Comparison of ENCODE assay signal across 12 mouse cellular contexts in genomic region chr12:84063228-84063627, GRCm38 (mm10). TPM values are rescaled to one million over a fixed set of nuclear protein-coding genes. Genes with fewer than 3 reads are reported as not detected.
DNase-seq lines count a peak whose midpoint lies in the region; ATAC-seq and TF ChIP-seq lines count a peak whose summit lies in the region.
"Had no signal": no experiment of that assay in that cellular context is flagged by ENCODE, and none has a peak within 500 bp of the region (broad histone marks: within the 10 kb centered on the region; RNA-seq: fewer than 3 reads in every experiment).

No protein-coding gene starts in this region.

- no peaks in the 10 kb centered on the region for H3K4me1 ChIP-seq in forebrain, postnatal 0 days (ENCODE audit: insufficient read depth)
- H3K4me1 ChIP-seq in forebrain, embryonic 11.5 days (replicated peaks; ENCODE audit: control insufficient read depth, insufficient read depth, low read length), result no peaks in the 10 kb centered on the region
- H3K4me1 ChIP-seq in liver, adult 2 months (ENCODE audit: control insufficient read depth, insufficient read depth, low read length), result no peaks in the 10 kb centered on the region
- H3K4me1 ChIP-seq in liver, embryonic 12.5 days, result no peaks in the 10 kb centered on the region
- H3K4me1 ChIP-seq in embryonic facial prominence, embryonic 10.5 days, result no peaks in the 10 kb centered on the region

- no peak overlapping the region for H3K4me3 ChIP-seq in forebrain, postnatal 0 days (ENCODE audit: low read depth, low read length)
- no peak overlapping the region for H3K4me3 ChIP-seq in forebrain, embryonic 11.5 days (ENCODE audit: low read depth, low read length)
- H3K4me3 ChIP-seq in liver, adult 2 months (ENCODE audit: insufficient read depth, low read depth, low read length), result no peak overlapping the region
- H3K4me3 ChIP-seq in liver, embryonic 12.5 days, result no peak overlapping the region
- no peak overlapping the region for H3K4me3 ChIP-seq in embryonic facial prominence, embryonic 10.5 days

- H3K4me2 ChIP-seq in forebrain, postnatal 0 days (ENCODE audit: low read depth), result no peak overlapping the region
- H3K4me2 ChIP-seq in forebrain, embryonic 11.5 days (ENCODE audit: low read depth, low read length, severe bottlenecking), result no peak overlapping the region
- no peak overlapping the region for H3K4me2 ChIP-seq in liver, embryonic 12.5 days

- H3K9me3 ChIP-seq in forebrain, postnatal 0 days (ENCODE audit: low read length), result no peaks in the 10 kb centered on the region
- H3K9me3 ChIP-seq in forebrain, embryonic 11.5 days (ENCODE audit: control insufficient read depth, low read length), result no peaks in the 10 kb centered on the region
- H3K9me3 ChIP-seq in liver, embryonic 12.5 days (replicated peaks), result no peaks in the 10 kb centered on the region
- no peaks in the 10 kb centered on the region for H3K9me3 ChIP-seq in embryonic facial prominence, embryonic 10.5 days

- H3K36me3 ChIP-seq in forebrain, postnatal 0 days (ENCODE audit: insufficient read depth), result no peaks in the 10 kb centered on the region
- no peaks in the 10 kb centered on the region for H3K36me3 ChIP-seq in forebrain, embryonic 11.5 days (ENCODE audit: control insufficient read depth, insufficient read depth, low read length)
- H3K36me3 ChIP-seq in liver, adult 2 months (ENCODE audit: control insufficient read depth, insufficient read depth, low read length), result no peaks in the 10 kb centered on the region
- no peaks in the 10 kb centered on the region for H3K36me3 ChIP-seq in liver, embryonic 12.5 days
- no peaks in the 10 kb centered on the region for H3K36me3 ChIP-seq in embryonic facial prominence, embryonic 10.5 days (replicated peaks)

- DNase-seq in forebrain, postnatal 0 days, result no peak
- no peak for DNase-seq in forebrain, embryonic 11.5 days (ENCODE audit: low spot score)
- no peak for DNase-seq in liver, adult 2 months (ENCODE audit: extremely low read depth, low read depth, low spot score)
- peak; percentile 19 for DNase-seq in embryonic facial prominence, embryonic 10.5 days (ENCODE audit: low spot score)
- peak; percentile 60 for DNase-seq in testis, postnatal 10 days (ENCODE audit: low spot score)
- no peak for DNase-seq in right cerebral cortex, postnatal 10 days (ENCODE audit: low spot score in 2 of 2)
- DNase-seq in spleen, postnatal 4 days (ENCODE audit: low spot score in 2 of 2), result no peak

- WGBS in forebrain, postnatal 0 days, result 73% methylated on average over 5 of the region's 5 CpGs
- WGBS in forebrain, embryonic 11.5 days, result 71% methylated on average over 5 of the region's 5 CpGs
- WGBS in liver, adult 2 months, result 74% methylated on average over 5 of the region's 5 CpGs
- WGBS in liver, embryonic 12.5 days (ENCODE audit: insufficient replicate concordance), result 60% methylated on average over 5 of the region's 5 CpGs
- WGBS in embryonic facial prominence, embryonic 10.5 days, result 73% methylated on average over 5 of the region's 5 CpGs

- no peaks in the 10 kb centered on the region for H3K79me2 ChIP-seq in liver, adult 2 months (ENCODE audit: control insufficient read depth, insufficient read depth, low read length)

- peak; percentile 38 for TF ChIP-seq CTCF in forebrain, postnatal 0 days (IDR thresholded peaks at IDR 0.05; ENCODE audit: low read depth)
- TF ChIP-seq CTCF in liver, adult 2 months (IDR thresholded peaks at IDR 0.05; ENCODE audit: low read depth, low read length), result peak; percentile 55

- H3K27ac ChIP-seq in forebrain, postnatal 0 days (ENCODE audit: low read depth, low read length), result no peak overlapping the region
- no peak overlapping the region for H3K27ac ChIP-seq in forebrain, embryonic 11.5 days (ENCODE audit: low read depth, low read length)
- H3K27ac ChIP-seq in liver, adult 2 months (replicated peaks; ENCODE audit: insufficient read depth, low read depth, low read length), result no peak overlapping the region
- no peak overlapping the region for H3K27ac ChIP-seq in liver, embryonic 12.5 days
- H3K27ac ChIP-seq in embryonic facial prominence, embryonic 10.5 days (replicated peaks), result no peak overlapping the region
- H3K27ac ChIP-seq: macrophage had no signal

- no peaks in the 10 kb centered on the region for H3K27me3 ChIP-seq in forebrain, postnatal 0 days (ENCODE audit: insufficient read depth, low read length)
- H3K27me3 ChIP-seq in forebrain, embryonic 11.5 days (ENCODE audit: control insufficient read depth, insufficient read depth, low read length), result no peaks in the 10 kb centered on the region; the same call in 1 of the 2 replicates
- H3K27me3 ChIP-seq in liver, adult 2 months (ENCODE audit: control insufficient read depth, insufficient read depth, low read length), result no peaks in the 10 kb centered on the region
- H3K27me3 ChIP-seq in liver, embryonic 12.5 days (replicated peaks), result peaks cover 29% of the 10 kb centered on the region
- H3K27me3 ChIP-seq in embryonic facial prominence, embryonic 10.5 days (replicated peaks; ENCODE audit: low read depth, poor library complexity, severe bottlenecking), result peaks cover 19% of the 10 kb centered on the region

- ATAC-seq in forebrain, postnatal 0 days, result no peak
- ATAC-seq in forebrain, embryonic 11.5 days (replicated peaks; ENCODE audit: low FRiP score), result no peak
- no peak for ATAC-seq in liver, embryonic 12.5 days

- TF ChIP-seq POLR2A in liver, adult 2 months (IDR thresholded peaks at IDR 0.05; ENCODE audit: extremely low read depth, insufficient read depth, low read length), result no peak

- no peak overlapping the region for H3K9ac ChIP-seq in forebrain, postnatal 0 days
- no peak overlapping the region for H3K9ac ChIP-seq in forebrain, embryonic 11.5 days (ENCODE audit: low read length)
- no peak overlapping the region for H3K9ac ChIP-seq in liver, adult 2 months (ENCODE audit: low read depth, low read length)
- H3K9ac ChIP-seq in liver, embryonic 12.5 days, result no peak overlapping the region

RNA-seq across cellular contexts. Expression of gene Acot5, which starts 5.9 kb away (rescaled TPM):
- total RNA-seq in forebrain, postnatal 0 days (2014; rRNA removed), result 1.5 and 2.3 TPM in 2 replicates
- polyA plus RNA-seq in forebrain, postnatal 0 days (2015; fragmentation: Nextera tagmentation; extraction: Ambion mirVana), result 0.93 and 1.3 TPM in 2 replicates
- polyA plus RNA-seq in forebrain, embryonic 11.5 days (2014; fragmentation: Nextera tagmentation; extraction: Ambion mirVana), result not detected in 2 replicates
- not detected in 2 replicates for total RNA-seq in liver, adult 2 months (2014; rRNA removed)
- 0.06 TPM in 1 of 2 replicates, not detected in the other for polyA plus RNA-seq in liver, adult 2 months (2012; rRNA removed)
- polyA plus RNA-seq in liver, embryonic 12.5 days (2016; fragmentation: Nextera tagmentation; extraction: Ambion mirVana), result not detected in 2 replicates
- polyA plus RNA-seq in embryonic facial prominence, embryonic 10.5 days (2016; fragmentation: Nextera tagmentation; extraction: Ambion mirVana), result not detected in 2 replicates
- total RNA-seq: common myeloid progenitor, adult 5-6 weeks had no signal
- polyA plus RNA-seq: macrophage had no signal

RNA-seq across cellular contexts. Expression of gene Acot3, which starts 11.3 kb away (rescaled TPM):
- total RNA-seq in forebrain, postnatal 0 days (2014; rRNA removed), result 0.69 and 3.1 TPM in 2 replicates
- 0.98 and 1.2 TPM in 2 replicates for polyA plus RNA-seq in forebrain, postnatal 0 days (2015; fragmentation: Nextera tagmentation; extraction: Ambion mirVana)
- polyA plus RNA-seq in forebrain, embryonic 11.5 days (2014; fragmentation: Nextera tagmentation; extraction: Ambion mirVana), result 0.23 and 0.25 TPM in 2 replicates
- 45.4 and 58.2 TPM in 2 replicates for total RNA-seq in liver, adult 2 months (2014; rRNA removed)
- 33.7 and 59.9 TPM in 2 replicates for polyA plus RNA-seq in liver, adult 2 months (2012; rRNA removed)
- 2.9 and 3.6 TPM in 2 replicates for polyA plus RNA-seq in liver, embryonic 12.5 days (2016; fragmentation: Nextera tagmentation; extraction: Ambion mirVana)
- polyA plus RNA-seq in embryonic facial prominence, embryonic 10.5 days (2016; fragmentation: Nextera tagmentation; extraction: Ambion mirVana), result 0.23 and 0.25 TPM in 2 replicates
- total RNA-seq: common myeloid progenitor, adult 5-6 weeks; gastrocnemius, postnatal 4 days had no signal
- polyA plus RNA-seq: macrophage had no signal

RNA-seq across cellular contexts. Expression of gene Gm49366, which starts 24.5 kb away (rescaled TPM):
- not detected in 2 replicates for total RNA-seq in forebrain, postnatal 0 days (2014; rRNA removed)
- not detected in 2 replicates for polyA plus RNA-seq in forebrain, postnatal 0 days (2015; fragmentation: Nextera tagmentation; extraction: Ambion mirVana)
- not detected in 2 replicates for polyA plus RNA-seq in forebrain, embryonic 11.5 days (2014; fragmentation: Nextera tagmentation; extraction: Ambion mirVana)
- total RNA-seq in liver, adult 2 months (2014; rRNA removed), result not detected in 2 replicates
- polyA plus RNA-seq in liver, adult 2 months (2012; rRNA removed), result not detected in 2 replicates
- polyA plus RNA-seq in liver, embryonic 12.5 days (2016; fragmentation: Nextera tagmentation; extraction: Ambion mirVana), result not detected in 2 replicates
- not detected in 2 replicates for polyA plus RNA-seq in embryonic facial prominence, embryonic 10.5 days (2016; fragmentation: Nextera tagmentation; extraction: Ambion mirVana)
- total RNA-seq: common myeloid progenitor, adult 5-6 weeks; gastrocnemius, postnatal 4 days; layer of hippocampus, adult 8-10 months had no signal
- polyA plus RNA-seq: macrophage had no signal

RNA-seq across cellular contexts. Expression of gene Acot4, which starts 25.0 kb away (rescaled TPM):
- 0.31 and 0.86 TPM in 2 replicates for total RNA-seq in forebrain, postnatal 0 days (2014; rRNA removed)
- polyA plus RNA-seq in forebrain, postnatal 0 days (2015; fragmentation: Nextera tagmentation; extraction: Ambion mirVana), result 0.77 and 1.1 TPM in 2 replicates
- 0.31 TPM in 1 of 2 replicates, not detected in the other for polyA plus RNA-seq in forebrain, embryonic 11.5 days (2014; fragmentation: Nextera tagmentation; extraction: Ambion mirVana)
- 43.4 and 53.4 TPM in 2 replicates for total RNA-seq in liver, adult 2 months (2014; rRNA removed)
- polyA plus RNA-seq in liver, adult 2 months (2012; rRNA removed), result 44.7 and 71.6 TPM in 2 replicates
- 6.4 and 6.6 TPM in 2 replicates for polyA plus RNA-seq in liver, embryonic 12.5 days (2016; fragmentation: Nextera tagmentation; extraction: Ambion mirVana)
- 0.16 and 0.39 TPM in 2 replicates for polyA plus RNA-seq in embryonic facial prominence, embryonic 10.5 days (2016; fragmentation: Nextera tagmentation; extraction: Ambion mirVana)
- total RNA-seq: common myeloid progenitor, adult 5-6 weeks had no signal

RNA-seq across cellular contexts. Expression of gene Acot6, which starts 37.2 kb away (rescaled TPM):
- total RNA-seq in forebrain, postnatal 0 days (2014; rRNA removed), result 4.0 and 5.1 TPM in 2 replicates
- 1.3 TPM in 2 replicates for polyA plus RNA-seq in forebrain, postnatal 0 days (2015; fragmentation: Nextera tagmentation; extraction: Ambion mirVana)
- 1.5 and 1.8 TPM in 2 replicates for polyA plus RNA-seq in forebrain, embryonic 11.5 days (2014; fragmentation: Nextera tagmentation; extraction: Ambion mirVana)
- total RNA-seq in liver, adult 2 months (2014; rRNA removed), result 0.74 and 1.1 TPM in 2 replicates
- polyA plus RNA-seq in liver, adult 2 months (2012; rRNA removed), result 0.97 and 1.1 TPM in 2 replicates
- polyA plus RNA-seq in liver, embryonic 12.5 days (2016; fragmentation: Nextera tagmentation; extraction: Ambion mirVana), result 0.48 and 0.54 TPM in 2 replicates
- 0.80 and 0.81 TPM in 2 replicates for polyA plus RNA-seq in embryonic facial prominence, embryonic 10.5 days (2016; fragmentation: Nextera tagmentation; extraction: Ambion mirVana)

Comparison
In these comparisons a context has a peak if more than half of its experiments do, and no peak if none do; other contexts are left out.
1. DNase-seq: peak in embryonic facial prominence, embryonic 10.5 days (single experiment) and testis, postnatal 10 days (single experiment); none in forebrain, postnatal 0 days (single experiment), forebrain, embryonic 11.5 days (single experiment), liver, adult 2 months (single experiment), right cerebral cortex, postnatal 10 days (0 of 2) and spleen, postnatal 4 days (0 of 2).